Mouse (Mus musculus) gastrocnemius, adult 2 months (tissue): ENCODE results near the gene Etfdh. TPM values are rescaled to one million over a fixed set of nuclear protein-coding genes. Genes with fewer than 3 reads are reported as not detected.

Experiments used
- DNase-seq: peaks from one replicate; pipeline ENCODE4 v3.0.0; 2022
- H3K27ac ChIP-seq: fragments of 200-600 bp; 2 replicates; pipeline ENCODE4 v1.8.1; 2022; ENCODE audit warnings: mild to moderate bottlenecking
- H3K4me3 ChIP-seq: fragments of 200-600 bp; 2 replicates; pipeline ENCODE4 v1.8.1; 2022; ENCODE audit warnings: mild to moderate bottlenecking, moderate library complexity
- CTCF ChIP-seq: fragments of 200-600 bp; IDR thresholded peaks from 2 replicates; pipeline ENCODE4 v1.8.1; 2022; ENCODE audit warnings: antibody characterized with exemption, mild to moderate bottlenecking, moderate library complexity
- intact Hi-C: fragments of 180-260 bp; cut with DNase I; formaldehyde crosslinking; loops from one replicate; pipeline ENCODE4 v1.15.1; 2025
- long read RNA-seq, 2 experiments: library from polyadenylated mRNA; stranded (forward); transcript quantifications; one replicate each; pipeline ENCODE4 v2.0.0; 2021
- total RNA-seq, 2 experiments: library from RNA; stranded (reverse); gene quantifications; 2 replicates each; pipeline ENCODE4 v1.2.3; 2021

Gene Etfdh
- 100 to 1,000 TPM in 1 of 2 experiments, 10 to 100 TPM in 1; 91.6 to 159 TPM for total RNA-seq
- long read RNA-seq, experiment 1, transcript Etfdh-201 (13 exons, 2,377 nt), result major isoform, 204 of 214 reads
- long read RNA-seq, experiment 1, partial matches to known transcripts, result 7 of 214 reads
- long read RNA-seq, experiment 1, other reads (novel, unspliced or antisense), result 3 of 214 reads
- long read RNA-seq, experiment 2, transcript Etfdh-201 (13 exons, 2,377 nt), result major isoform, 219 of 237 reads
- long read RNA-seq, experiment 2, partial matches to known transcripts, result 13 of 237 reads
- long read RNA-seq, experiment 2, other reads (novel, unspliced or antisense), result 3 of 237 reads

DNA sequence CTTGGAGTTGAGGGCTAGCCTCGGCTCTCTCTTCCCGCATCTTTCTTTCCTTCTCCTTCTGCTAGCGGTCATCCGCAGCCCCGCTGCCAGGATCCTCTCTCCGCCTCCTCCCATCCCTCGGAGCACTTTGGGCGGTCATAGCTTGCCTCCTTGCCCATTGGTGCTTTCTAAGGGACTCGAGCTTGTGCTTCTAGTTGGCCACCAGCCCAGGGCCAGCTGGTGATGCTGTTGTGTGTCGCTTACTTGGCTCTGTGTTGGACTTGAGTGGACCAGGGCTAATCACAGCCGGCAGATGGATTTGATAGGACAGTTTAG lies at the start of gene Etfdh:
Gene Etfdh (minus strand): TSS at position 85 of the 315 bp plus-strand sequence.
- TF ChIP-seq CTCF, result no peak
- peak within 1 kb of the TSS; percentile 91 for H3K27ac ChIP-seq
- intact Hi-C loops, result no loop called here
- peak; percentile 78 for DNase-seq
- H3K4me3 ChIP-seq, result peak within 1 kb of the TSS; percentile 79

DNA sequence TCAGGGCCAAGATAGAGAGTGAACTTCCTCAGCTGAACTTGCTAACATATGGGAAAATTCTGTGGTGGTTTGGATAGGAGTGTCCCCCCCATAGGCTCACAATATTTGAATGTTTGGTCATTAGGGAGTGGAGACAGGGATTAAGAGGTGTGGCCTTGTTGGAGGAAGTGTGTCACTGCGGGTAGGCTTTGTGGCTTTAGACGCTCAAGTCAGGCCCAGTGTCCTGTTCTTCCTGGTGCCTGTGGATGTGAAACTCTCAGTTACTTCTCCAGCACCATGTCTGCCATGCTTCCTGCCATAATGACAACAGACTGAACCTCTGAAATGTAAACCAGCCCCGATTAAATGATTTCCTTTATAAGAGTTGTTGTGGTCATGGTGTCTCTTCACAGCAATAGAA lies 47.1 kb upstream of the Etfdh start:
- Histone ChIP-seq H3K4me3 (no peak overlapping the region), H3K27ac (no peak overlapping the region)
- intact Hi-C loops, result no loop called here
- DNase-seq, result no peak
- no peak for TF ChIP-seq CTCF

- Histone ChIP-seq H3K4me3 (no peak overlapping the region), H3K27ac (no peak overlapping the region)
- no peak for DNase-seq
- no peak; the same call in 1 of the 2 replicates for TF ChIP-seq CTCF
- intact Hi-C loops, result no loop called here
Observed at GRCm38 (mm10) chr3:79674641-79675040, 45.3 kb upstream of the Etfdh start.

DNA sequence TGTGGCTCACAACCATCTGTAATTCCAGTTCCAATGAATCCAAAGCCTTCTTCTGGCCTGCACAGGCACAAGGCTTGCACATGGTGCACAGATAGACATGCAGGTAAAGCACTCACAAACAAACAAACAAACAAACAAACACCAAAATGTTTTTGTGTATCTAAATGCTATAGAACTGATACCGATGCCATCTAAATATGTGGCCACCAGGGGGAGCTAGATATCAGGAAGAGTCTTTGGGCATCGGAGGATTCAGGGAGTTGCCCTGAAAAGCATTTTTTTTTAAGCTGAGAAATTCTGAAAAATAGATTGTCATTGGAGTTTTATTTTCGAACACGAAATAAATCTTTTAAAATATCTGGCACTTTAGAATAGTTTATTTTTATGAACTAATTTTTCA lies 43.8 kb upstream of the Etfdh start:
- H3K27ac ChIP-seq, result no peak overlapping the region
- intact Hi-C loops, result loop anchor here (1.0 to 2.0 kb wide), 2 partner anchors 72 to 136 kb away; no protein-coding TSS in a partner anchor
- H3K4me3 ChIP-seq, result no peak overlapping the region
- peak; percentile 85 for TF ChIP-seq CTCF
- peak; percentile 50 for DNase-seq

GRCm38 (mm10) chr3:79672188-79672587 lies 42.9 kb upstream of the Etfdh start:
- H3K27ac ChIP-seq, result no peak overlapping the region
- TF ChIP-seq CTCF, result no peak
- intact Hi-C loops, result loop anchor here (2.0 kb wide), 1 partner anchor 73 kb away; no protein-coding TSS in a partner anchor

GRCm38 (mm10) chr3:79670556-79670955 lies 41.3 kb upstream of the Etfdh start:
- Histone ChIP-seq H3K4me3 (no peak overlapping the region), H3K27ac (no peak overlapping the region)
- DNase-seq, result no peak
- no peak for TF ChIP-seq CTCF
- intact Hi-C loops, result no loop called here

More at GRCm38 (mm10) chr3:79672188-79672587, 42.9 kb upstream of the Etfdh start:
- no peak overlapping the region for H3K4me3 ChIP-seq
- no peak for DNase-seq

GRCm38 (mm10) chr3:79664787-79665408 lies 35.6 kb upstream of the Etfdh start:
- H3K27ac ChIP-seq, result no peak overlapping the region
- TF ChIP-seq CTCF, result peak; percentile 81

GRCm38 (mm10) chr3:79656682-79657081 lies 27.4 kb upstream of the Etfdh start:
- Histone ChIP-seq H3K4me3 (no peak overlapping the region), H3K27ac (no peak overlapping the region)
- no peak for TF ChIP-seq CTCF
- intact Hi-C loops, result no loop called here
- DNase-seq, result no peak

More at GRCm38 (mm10) chr3:79664787-79665408, 35.6 kb upstream of the Etfdh start:
- DNase-seq, result peak; percentile 21
- intact Hi-C loops, result loop anchor here (1.0 to 2.0 kb wide), 2 partner anchors 144 to 148 kb away; no protein-coding TSS in a partner anchor
- no peak overlapping the region for H3K4me3 ChIP-seq

- no peak for TF ChIP-seq CTCF
- intact Hi-C loops, result no loop called here
- Histone ChIP-seq H3K4me3 (no peak overlapping the region), H3K27ac (no peak overlapping the region)
- no peak for DNase-seq
Observed at GRCm38 (mm10) chr3:79652129-79652528, 22.8 kb upstream of the Etfdh start.

GRCm38 (mm10) chr3:79628561-79629415 lies 512 bp downstream of the Etfdh start, which contains the start of gene 4930579G24Rik:
Gene 4930579G24Rik (plus strand): TSS chr3:79629079.
- H3K27ac ChIP-seq, result peak within 1 kb of the TSS; percentile 91
- intact Hi-C loops, result no loop called here
- TF ChIP-seq CTCF, result no peak
- DNase-seq, result peak; percentile 96
- H3K4me3 ChIP-seq, result peak within 1 kb of the TSS; percentile 79

- Histone ChIP-seq H3K4me3 (peak overlapping the region; percentile 79), H3K27ac (peak overlapping the region; percentile 91)
- peak; percentile 14 for TF ChIP-seq CTCF
- no peak for DNase-seq
- intact Hi-C loops, result no loop called here
Observed at GRCm38 (mm10) chr3:79628182-79628560, 1.1 kb downstream of the Etfdh start.

DNA sequence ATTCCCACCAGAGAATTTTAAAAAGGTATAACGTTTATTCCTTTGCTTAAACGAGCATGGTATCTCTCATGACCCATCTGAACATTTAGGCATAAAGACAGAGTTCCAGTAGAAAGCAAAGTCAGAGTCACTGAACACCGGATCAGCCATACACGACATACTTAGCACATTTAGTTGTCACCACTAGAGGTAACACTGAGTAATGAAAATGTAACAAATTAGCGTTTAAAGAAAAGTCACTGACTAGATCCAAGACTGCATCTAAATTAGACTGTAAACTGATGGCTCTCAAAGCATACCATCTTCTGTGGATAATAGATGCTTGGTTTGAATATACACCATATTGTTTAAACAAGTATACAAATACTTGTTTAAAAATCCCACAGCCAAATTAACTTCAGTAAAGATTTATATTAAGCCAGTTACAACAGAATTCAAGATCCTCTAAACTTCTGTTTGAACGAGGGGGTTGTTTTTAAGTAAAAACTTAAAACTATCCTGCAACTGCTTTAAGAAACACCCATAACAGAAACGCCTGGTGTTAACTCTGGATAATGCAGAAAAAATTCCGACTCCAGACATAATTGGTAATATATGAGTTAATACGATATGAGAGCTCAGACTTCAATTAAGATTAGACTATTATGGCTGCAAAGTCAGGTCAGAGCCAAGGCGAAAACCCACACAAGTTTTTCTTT lies 1.7 kb downstream of the Etfdh start:
- peak overlapping the region; percentile 91 for H3K27ac ChIP-seq
- intact Hi-C loops, result no loop called here
- no peak for DNase-seq
- peak; percentile 19; the same call in 1 of the 2 replicates for TF ChIP-seq CTCF
- H3K4me3 ChIP-seq, result peak overlapping the region; percentile 79
